Mouse (Mus musculus) testis, adult 2 months (tissue): ENCODE measurements around the gene Jak1.

ENCODE experiments used
- CTCF ChIP-seq: fragments of 200-500 bp; IDR thresholded peaks from 2 replicates; pipeline ENCODE4 v1.5.1; 2012; ENCODE audit warnings: low read depth, mild to moderate bottlenecking, inconsistent platforms, low read length, moderate library complexity; ENCODE audit not compliant: control insufficient read depth, insufficient read depth, insufficient replicate concordance
- POLR2A ChIP-seq: fragments of 200-500 bp; IDR thresholded peaks from 2 replicates; pipeline ENCODE4 v1.6.1; 2012; ENCODE audit warnings: low read depth, mild to moderate bottlenecking, inconsistent platforms, low read length, moderate library complexity; ENCODE audit not compliant: control insufficient read depth

- TF ChIP-seq CTCF (no peak), POLR2A (no peak)
Measured at GRCm38 (mm10) chr4:101286562-101286961, 21.5 kb upstream of the Jak1 start.
